Mouse (Mus musculus) heart, postnatal 0 days (tissue): ENCODE measurements around the gene Borcs7.

Experiments used
- CTCF ChIP-seq: IDR thresholded peaks from 2 replicates; pipeline ENCODE4 v1.5.1; 2016; ENCODE audit warnings: antibody characterized with exemption, control low read depth, low read depth
- EP300 ChIP-seq: IDR thresholded peaks from 2 replicates; pipeline ENCODE4 v1.6.1; 2016; ENCODE audit warnings: antibody characterized with exemption, low read depth

DNA sequence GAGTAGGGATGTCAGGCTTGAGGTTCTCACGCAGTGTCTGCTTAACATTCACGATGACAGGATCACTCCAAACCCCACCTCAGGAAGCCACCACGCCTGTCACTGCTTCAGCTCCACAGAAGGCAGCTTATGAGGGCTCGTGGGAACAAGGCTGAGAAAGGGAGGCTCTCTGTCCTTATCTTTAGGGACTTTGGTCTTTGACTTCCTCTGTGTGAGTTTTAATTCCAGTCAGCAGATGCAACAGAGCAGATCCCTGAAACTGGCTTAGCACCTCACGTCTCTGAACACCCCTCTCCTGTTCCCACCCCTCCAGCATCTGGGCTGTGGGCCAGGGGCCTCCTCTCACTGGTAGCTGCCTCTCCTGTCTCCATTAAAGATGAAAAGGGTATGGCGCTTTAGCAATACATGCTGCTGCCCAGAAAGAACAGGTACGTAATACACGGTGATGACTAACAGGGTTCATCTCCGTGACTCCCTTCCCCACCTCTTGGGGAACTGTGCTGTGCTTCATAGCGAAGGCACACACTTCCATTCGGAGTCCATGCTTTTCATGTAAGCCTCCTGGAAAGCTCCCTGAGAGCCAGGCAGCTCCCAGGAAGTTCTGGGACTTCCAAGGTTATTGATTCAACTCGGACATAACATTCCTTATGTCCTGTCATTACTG is 9.9 kb upstream of the Borcs7 start:
- TF ChIP-seq CTCF = no peak
- no peak for TF ChIP-seq EP300
